Mouse (Mus musculus) CH12.LX (cell line): ENCODE data around the gene Ccdc65. TPM values are rescaled to one million over a fixed set of nuclear protein-coding genes. Genes with fewer than 3 reads are reported as not detected.

ENCODE experiments used
- DNase-seq: peaks from one replicate; pipeline ENCODE4 v3.0.0-alpha.2; 2013; ENCODE audit errors: extremely low read depth
- H3K27ac ChIP-seq: 2 replicates; pipeline ENCODE4 v1.5.1; 2012; ENCODE audit warnings: low read depth, mild to moderate bottlenecking, control low read depth, moderate library complexity; ENCODE audit not compliant: insufficient read depth
- H3K27me3 ChIP-seq: replicated peaks from 2 replicates; pipeline ENCODE3; 2012; ENCODE audit warnings: inconsistent platforms
- H3K36me3 ChIP-seq, 2 experiments: replicated peaks in 1 of 2; 2 replicates each; pipeline versions ENCODE3 to v1.6.1; 2012; ENCODE audit warnings: inconsistent platforms in 1 of 2, low read length in 1 of 2, mild to moderate bottlenecking in 1 of 2, mixed read lengths in 1 of 2, moderate library complexity in 1 of 2; ENCODE audit not compliant: control insufficient read depth in 1 of 2, insufficient read depth in 1 of 2
- H3K4me1 ChIP-seq, 2 experiments: 2 replicates each; pipeline ENCODE4 v1.6.1; 2012; ENCODE audit warnings: inconsistent platforms in 1 of 2, moderate library complexity in 1 of 2; ENCODE audit not compliant: insufficient read depth in 2 of 2, control insufficient read depth in 1 of 2
- H3K4me2 ChIP-seq: 2 replicates; pipeline ENCODE4 v1.6.1; 2012; ENCODE audit warnings: low read depth, mild to moderate bottlenecking, control low read depth; ENCODE audit not compliant: poor library complexity, insufficient read depth, severe bottlenecking
- H3K4me3 ChIP-seq, 3 experiments: fragments of 150-350 bp in 1 of 3; sonication (generic) in 1 of 3; replicated peaks in 1 of 3; 2 replicates each; pipeline versions ENCODE3 to v1.5.1; 2011 to 2012; ENCODE audit warnings: low read depth in 2 of 3, low read length in 2 of 3, mild to moderate bottlenecking in 2 of 3, moderate library complexity in 2 of 3, control low read depth in 1 of 3, improper control_type of control experiment in 1 of 3, inconsistent platforms in 1 of 3, mixed read lengths in 1 of 3; ENCODE audit not compliant: poor library complexity in 1 of 3
- H3K79me2 ChIP-seq: replicated peaks from 2 replicates; pipeline ENCODE4 v1.6.1; 2012; ENCODE audit warnings: mild to moderate bottlenecking, moderate library complexity; ENCODE audit not compliant: control insufficient read depth, poor library complexity, insufficient read depth, severe bottlenecking; ENCODE audit errors: extremely low read depth
- H3K9ac ChIP-seq: 2 replicates; pipeline ENCODE4 v1.6.1; 2012; ENCODE audit warnings: low read depth, mild to moderate bottlenecking, control low read depth, moderate library complexity; ENCODE audit not compliant: insufficient read depth
- H3K9me3 ChIP-seq: replicated peaks from 2 replicates; pipeline ENCODE3; 2012; ENCODE audit warnings: low read length, inconsistent platforms, mixed read lengths
- CHD1 ChIP-seq: IDR thresholded peaks from 2 replicates; pipeline ENCODE4 v1.6.1; 2012; ENCODE audit warnings: low read depth, low read length, improper control_type of control experiment, inconsistent platforms
- CHD2 ChIP-seq: IDR thresholded peaks from 2 replicates; pipeline ENCODE4 v1.6.1; 2011; ENCODE audit warnings: low read length, improper control_type of control experiment
- CTCF ChIP-seq, 2 experiments: IDR thresholded peaks in 1 of 2; conservative IDR thresholded peaks in 1 of 2; 2 replicates each; pipeline ENCODE4 v1.5.1; 2011 to 2012; ENCODE audit warnings: low read depth in 2 of 2, low read length in 2 of 2, improper control_type of control experiment in 1 of 2, inconsistent platforms in 1 of 2, mild to moderate bottlenecking in 1 of 2, moderate library complexity in 1 of 2
- E2F4 ChIP-seq: IDR thresholded peaks from 2 replicates; pipeline ENCODE4 v1.6.1; 2011; ENCODE audit warnings: low read depth, low read length, improper control_type of control experiment; ENCODE audit not compliant: insufficient replicate concordance
- ETS1 ChIP-seq: conservative IDR thresholded peaks from 2 replicates; pipeline ENCODE4 v1.6.1; 2012; ENCODE audit warnings: low read depth, mild to moderate bottlenecking, inconsistent platforms, low read length, improper control_type of control experiment, moderate library complexity
- MAFK ChIP-seq: IDR thresholded peaks from 2 replicates; pipeline ENCODE4 v1.6.1; 2011; ENCODE audit warnings: low read length, improper control_type of control experiment; ENCODE audit not compliant: insufficient replicate concordance
- MAZ ChIP-seq: IDR thresholded peaks from 2 replicates; pipeline ENCODE4 v1.6.1; 2012; ENCODE audit warnings: low read depth, mild to moderate bottlenecking, inconsistent platforms, low read length, improper control_type of control experiment, moderate library complexity
- MEF2A ChIP-seq: IDR thresholded peaks from 2 replicates; pipeline ENCODE4 v1.6.1; 2014; ENCODE audit warnings: low read depth, mild to moderate bottlenecking, inconsistent platforms, low read length, improper control_type of control experiment, borderline replicate concordance
- MXI1 ChIP-seq: IDR thresholded peaks from 2 replicates; pipeline ENCODE4 v1.6.1; 2011; ENCODE audit warnings: mild to moderate bottlenecking, low read depth, low read length, improper control_type of control experiment
- MYC ChIP-seq: IDR thresholded peaks from 2 replicates; pipeline ENCODE4 v1.6.1; 2011; ENCODE audit warnings: low read depth, mild to moderate bottlenecking, improper control_type of control experiment, low read length
- NELFE ChIP-seq: IDR thresholded peaks from 2 replicates; pipeline ENCODE4 v1.6.1; 2011; ENCODE audit warnings: low read depth, low read length, improper control_type of control experiment
- PAX5 ChIP-seq: IDR thresholded peaks from 2 replicates; pipeline ENCODE4 v1.6.1; 2012; ENCODE audit warnings: low read length, inconsistent platforms, mixed read lengths
- POLR2A ChIP-seq: IDR thresholded peaks from 2 replicates; pipeline ENCODE4 v1.6.1; 2011; ENCODE audit warnings: low read depth, mild to moderate bottlenecking, improper control_type of control experiment, low read length
- SMC3 ChIP-seq: IDR thresholded peaks from 2 replicates; pipeline ENCODE4 v1.6.1; 2011; ENCODE audit warnings: low read depth, low read length, improper control_type of control experiment
- TCF12 ChIP-seq: IDR thresholded peaks from 2 replicates; pipeline ENCODE4 v1.6.1; 2014; ENCODE audit warnings: low read depth, mild to moderate bottlenecking, inconsistent platforms, low read length, improper control_type of control experiment
- ZC3H11A ChIP-seq: IDR thresholded peaks from 2 replicates; pipeline ENCODE4 v1.6.1; 2012; ENCODE audit warnings: low read depth, mild to moderate bottlenecking, inconsistent platforms, low read length, improper control_type of control experiment
- ZMIZ1 ChIP-seq: IDR thresholded peaks from 2 replicates; pipeline ENCODE4 v1.6.1; 2012; ENCODE audit warnings: low read depth, mild to moderate bottlenecking, inconsistent platforms, low read length, improper control_type of control experiment
- dilution Hi-C: fragments of 300-500 bp; cut with MboI; formaldehyde crosslinking; loops from 2 replicates; pipeline ENCODE4 v1.14.3; 2020; ENCODE audit warnings: low sequenced_read_pairs; ENCODE audit not compliant: extremely low pct_unique_long_range_greater_than_20kb, extremely low pct_ligation_motif_present
- in situ Hi-C: fragments of 300-500 bp; cut with MboI; formaldehyde crosslinking; loops from 3 replicates; pipeline ENCODE4 v1.14.3; 2019; ENCODE audit warnings: low sequenced_read_pairs, low pct_ligation_motif_present, low pct_unique_long_range_greater_than_20kb, mixed read lengths
- polyA plus RNA-seq: library from polyadenylated mRNA; unstranded; fragments of >175 nt; gene quantifications from 2 replicates; pipeline ENCODE4 v1.2.1, GENCODE M21; 2012; ENCODE audit warnings: low read depth; ENCODE audit not compliant: insufficient read length
- total RNA-seq, 2 experiments: library from RNA; depleted of rRNA; stranded (reverse); fragments of 300-350 nt in 1 of 2; fragments of >200 nt in 1 of 2; gene quantifications; 2 replicates each; pipeline ENCODE4 v1.2.3; 2012 to 2014

Ccdc65 gene
- total and polyA plus RNA-seq, 3 experiments, result 0.11 to 0.13 TPM; not detected in 1

DNA sequence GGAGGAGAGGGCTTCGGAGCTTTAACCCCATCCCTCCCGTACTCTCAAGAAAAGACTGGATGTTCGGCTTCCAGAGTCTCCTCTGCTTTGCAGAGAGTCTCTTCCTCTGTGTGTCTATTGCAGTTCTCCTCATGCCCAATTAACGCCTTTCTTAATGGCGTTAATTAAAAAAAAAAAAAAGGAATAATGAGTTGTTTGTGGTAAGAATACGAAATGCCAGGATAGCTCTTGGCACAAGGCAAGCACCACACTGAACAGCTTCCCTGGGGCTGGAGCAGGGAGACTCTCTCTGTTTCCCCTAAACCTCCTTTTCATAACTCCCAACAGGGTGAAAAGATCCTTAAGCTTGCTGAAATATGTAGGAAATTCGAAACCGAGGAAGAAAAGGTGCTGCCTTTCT lies 14.2 kb downstream of the Ccdc65 start:
- Histone ChIP-seq H3K27ac (no peak overlapping the region), H3K36me3 (peaks cover 0 to 8% of the 10 kb centered on the region in 2 experiments), H3K9me3 (no peaks in the 10 kb centered on the region), H3K4me2 (no peak overlapping the region), H3K27me3 (no peaks in the 10 kb centered on the region), H3K4me3 (no peak overlapping the region), H3K79me2 (no peaks in the 10 kb centered on the region), H3K4me1 (no peaks in the 10 kb centered on the region), H3K9ac (no peak overlapping the region)
- TF ChIP-seq CTCF (conservative IDR thresholded peaks at IDR 0.05 in 1 of 2, IDR thresholded peaks at IDR 0.05 in 1 of 2; ENCODE audit: low read depth in 2 of 2, low read length in 2 of 2) (no peak), POLR2A (no peak), CHD2 (no peak)
- in situ Hi-C loops (loop anchor here (5.0 kb wide), 1 partner anchor 80 kb away; no protein-coding TSS in a partner anchor), dilution Hi-C loops (no loop called here)
- no peak for DNase-seq

- no peak overlapping the region for H3K27ac ChIP-seq
- no peak overlapping the region for H3K4me3 ChIP-seq
- in situ Hi-C loops (loop anchor here (5.0 kb wide), 1 partner anchor 79 kb away; no protein-coding TSS in a partner anchor), dilution Hi-C loops (no loop called here)
- H3K9ac ChIP-seq, result no peak overlapping the region
- no peaks in the 10 kb centered on the region for H3K4me1 ChIP-seq
- peaks cover 0 to 8% of the 10 kb centered on the region in 2 experiments for H3K36me3 ChIP-seq
- H3K9me3 ChIP-seq, result no peaks in the 10 kb centered on the region
- no peak overlapping the region for H3K4me2 ChIP-seq
- H3K79me2 ChIP-seq, result no peaks in the 10 kb centered on the region
- H3K27me3 ChIP-seq, result no peaks in the 10 kb centered on the region
- TF ChIP-seq ETS1 (no peak), MAFK (no peak), E2F4 (no peak), POLR2A (no peak), MXI1 (no peak), NELFE (no peak), ZMIZ1 (no peak), TCF12 (no peak), MYC (no peak), ZC3H11A (no peak), MAZ (no peak), CHD2 (no peak), SMC3 (no peak), CHD1 (no peak), PAX5 (no peak), CTCF (conservative IDR thresholded peaks at IDR 0.05 in 1 of 2, IDR thresholded peaks at IDR 0.05 in 1 of 2; ENCODE audit: low read depth in 2 of 2, low read length in 2 of 2) (no peak), MEF2A (no peak)
- no peak for DNase-seq
Observed at GRCm38 (mm10) chr15:98722854-98723253, 14.8 kb downstream of the Ccdc65 start.
